Mouse (Mus musculus): ENCODE data around the gene Scn4b. TPM values are rescaled to one million over a fixed set of nuclear protein-coding genes. Genes with fewer than 3 reads are reported as not detected.

Gene Scn4b
- polyA plus RNA-seq, 1 experiment: 0.60 TPM

GRCm38 (mm10) chr9:45153361-45153760 is 15.2 kb downstream of the Scn4b start:
- Histone ChIP-seq H3K4me3 (replicated peaks; ENCODE audit: control insufficient read depth, low read depth, low read length) (no peak overlapping the region), H3K27ac (ENCODE audit: control insufficient read depth, insufficient read depth, low read depth, low read length, poor library complexity) (no peak overlapping the region), H3K4me1 (ENCODE audit: control insufficient read depth, insufficient read depth, low read length) (no peaks in the 10 kb centered on the region)
- no peak for TF ChIP-seq CTCF (IDR thresholded peaks at IDR 0.05; ENCODE audit: control insufficient read depth, insufficient read depth, low read length)
- no peak for TF ChIP-seq POLR2A (IDR thresholded peaks at IDR 0.05; ENCODE audit: borderline replicate concordance, control insufficient read depth, low read depth, low read length)
- 79% methylated on average over 7 of the region's 7 CpGs for WGBS

- 68% methylated on average over 5 of the region's 5 CpGs for WGBS
- Histone ChIP-seq H3K4me1 (ENCODE audit: control insufficient read depth, insufficient read depth, low read length) (no peaks in the 10 kb centered on the region), H3K4me3 (replicated peaks; ENCODE audit: control insufficient read depth, low read depth, low read length) (no peak overlapping the region), H3K27ac (ENCODE audit: control insufficient read depth, insufficient read depth, low read depth, low read length, poor library complexity) (no peak overlapping the region)
- no peak for TF ChIP-seq POLR2A (IDR thresholded peaks at IDR 0.05; ENCODE audit: borderline replicate concordance, control insufficient read depth, low read depth, low read length)
- TF ChIP-seq CTCF (IDR thresholded peaks at IDR 0.05; ENCODE audit: control insufficient read depth, insufficient read depth, low read length): no peak
Observed at GRCm38 (mm10) chr9:45167903-45168302, 29.7 kb downstream of the Scn4b start.

GRCm38 (mm10) chr9:45170150-45170549 is 32.0 kb downstream of the Scn4b start:
- WGBS: 85% methylated on average over 5 of the region's 5 CpGs

GRCm38 (mm10) chr9:45171073-45171610 is 32.9 kb downstream of the Scn4b start:
- H3K4me3 ChIP-seq (replicated peaks; ENCODE audit: control insufficient read depth, low read depth, low read length): no peak overlapping the region
- H3K4me1 ChIP-seq (ENCODE audit: control insufficient read depth, insufficient read depth, low read length): no peaks in the 10 kb centered on the region
- WGBS: 73% methylated on average over 1 of the region's 1 CpGs
- no peak overlapping the region for H3K27ac ChIP-seq (ENCODE audit: control insufficient read depth, insufficient read depth, low read depth, low read length, poor library complexity)
- TF ChIP-seq POLR2A (IDR thresholded peaks at IDR 0.05; ENCODE audit: borderline replicate concordance, control insufficient read depth, low read depth, low read length) (no peak), CTCF (IDR thresholded peaks at IDR 0.05; ENCODE audit: control insufficient read depth, insufficient read depth, low read length) (no peak)

More at GRCm38 (mm10) chr9:45170150-45170549, 32.0 kb downstream of the Scn4b start:
- no peak for TF ChIP-seq CTCF (IDR thresholded peaks at IDR 0.05; ENCODE audit: control insufficient read depth, insufficient read depth, low read length)
- TF ChIP-seq POLR2A (IDR thresholded peaks at IDR 0.05; ENCODE audit: borderline replicate concordance, control insufficient read depth, low read depth, low read length): no peak
- Histone ChIP-seq H3K27ac (ENCODE audit: control insufficient read depth, insufficient read depth, low read depth, low read length, poor library complexity) (no peak overlapping the region), H3K4me3 (replicated peaks; ENCODE audit: control insufficient read depth, low read depth, low read length) (no peak overlapping the region), H3K4me1 (ENCODE audit: control insufficient read depth, insufficient read depth, low read length) (no peaks in the 10 kb centered on the region)

- Histone ChIP-seq H3K27ac (ENCODE audit: control insufficient read depth, insufficient read depth, low read depth, low read length, poor library complexity) (no peak overlapping the region), H3K4me3 (replicated peaks; ENCODE audit: control insufficient read depth, low read depth, low read length) (no peak overlapping the region), H3K4me1 (ENCODE audit: control insufficient read depth, insufficient read depth, low read length) (no peaks in the 10 kb centered on the region)
- TF ChIP-seq CTCF (IDR thresholded peaks at IDR 0.05; ENCODE audit: control insufficient read depth, insufficient read depth, low read length) (no peak), POLR2A (IDR thresholded peaks at IDR 0.05; ENCODE audit: borderline replicate concordance, control insufficient read depth, low read depth, low read length) (no peak)
- WGBS: 73% methylated on average over 3 of the region's 3 CpGs
Observed at GRCm38 (mm10) chr9:45173475-45173874, 35.3 kb downstream of the Scn4b start.

- Histone ChIP-seq H3K4me1 (ENCODE audit: control insufficient read depth, insufficient read depth, low read length) (peaks cover 4% of the 10 kb centered on the region), H3K27ac (ENCODE audit: control insufficient read depth, insufficient read depth, low read depth, low read length, poor library complexity) (no peak overlapping the region), H3K4me3 (replicated peaks; ENCODE audit: control insufficient read depth, low read depth, low read length) (no peak overlapping the region)
- WGBS: 45% methylated on average over 5 of the region's 5 CpGs
- no peak for TF ChIP-seq POLR2A (IDR thresholded peaks at IDR 0.05; ENCODE audit: borderline replicate concordance, control insufficient read depth, low read depth, low read length)
- no peak for TF ChIP-seq CTCF (IDR thresholded peaks at IDR 0.05; ENCODE audit: control insufficient read depth, insufficient read depth, low read length)
Observed at GRCm38 (mm10) chr9:45179282-45179681, 41.1 kb downstream of the Scn4b start.

GRCm38 (mm10) chr9:45181770-45182169 is 43.6 kb downstream of the Scn4b start, which contains the start of gene BC049352:
Gene BC049352 (plus strand): TSS chr9:45182007.
- no peak for TF ChIP-seq POLR2A (IDR thresholded peaks at IDR 0.05; ENCODE audit: borderline replicate concordance, control insufficient read depth, low read depth, low read length)
- TF ChIP-seq CTCF (IDR thresholded peaks at IDR 0.05; ENCODE audit: control insufficient read depth, insufficient read depth, low read length): no peak
- WGBS: 2% methylated on average over 2 of the region's 2 CpGs
- Histone ChIP-seq H3K4me1 (ENCODE audit: control insufficient read depth, insufficient read depth, low read length) (peaks cover 4% of the 10 kb centered on the region), H3K4me3 (replicated peaks; ENCODE audit: control insufficient read depth, low read depth, low read length) (no peak within 1 kb of the TSS), H3K27ac (ENCODE audit: control insufficient read depth, insufficient read depth, low read depth, low read length, poor library complexity) (no peak within 1 kb of the TSS)

- H3K27ac ChIP-seq (ENCODE audit: control insufficient read depth, insufficient read depth, low read depth, low read length, poor library complexity): no peak overlapping the region
- no peak overlapping the region for H3K4me3 ChIP-seq (replicated peaks; ENCODE audit: control insufficient read depth, low read depth, low read length)
- no peak for TF ChIP-seq CTCF (IDR thresholded peaks at IDR 0.05; ENCODE audit: control insufficient read depth, insufficient read depth, low read length)
- no peak for TF ChIP-seq POLR2A (IDR thresholded peaks at IDR 0.05; ENCODE audit: borderline replicate concordance, control insufficient read depth, low read depth, low read length)
- peaks cover 4% of the 10 kb centered on the region for H3K4me1 ChIP-seq (ENCODE audit: control insufficient read depth, insufficient read depth, low read length)
- 15% methylated on average over 3 of the region's 3 CpGs for WGBS
Observed at GRCm38 (mm10) chr9:45182521-45182920, 44.3 kb downstream of the Scn4b start.

GRCm38 (mm10) chr9:45183266-45183665 is 45.1 kb downstream of the Scn4b start:
- TF ChIP-seq POLR2A (IDR thresholded peaks at IDR 0.05; ENCODE audit: borderline replicate concordance, control insufficient read depth, low read depth, low read length) (no peak), CTCF (IDR thresholded peaks at IDR 0.05; ENCODE audit: control insufficient read depth, insufficient read depth, low read length) (no peak)
- WGBS: 72% methylated on average over 6 of the region's 6 CpGs

More at GRCm38 (mm10) chr9:45183266-45183665, 45.1 kb downstream of the Scn4b start:
- Histone ChIP-seq H3K4me1 (ENCODE audit: control insufficient read depth, insufficient read depth, low read length) (peaks cover 4% of the 10 kb centered on the region), H3K27ac (ENCODE audit: control insufficient read depth, insufficient read depth, low read depth, low read length, poor library complexity) (no peak overlapping the region), H3K4me3 (replicated peaks; ENCODE audit: control insufficient read depth, low read depth, low read length) (no peak overlapping the region)

Data from bone marrow, adult 2 months (tissue).